Mouse (Mus musculus): ENCODE measurements around the gene Jph3. TPM values are rescaled to one million over a fixed set of nuclear protein-coding genes. Genes with fewer than 3 reads are reported as not detected.
A peak's percentile ranks its signal among the peaks of the same experiment; 100 is the strongest.

Jph3 gene
- polyA plus RNA-seq, 1 experiment from 2014 or later: 11.1 TPM

DNA sequence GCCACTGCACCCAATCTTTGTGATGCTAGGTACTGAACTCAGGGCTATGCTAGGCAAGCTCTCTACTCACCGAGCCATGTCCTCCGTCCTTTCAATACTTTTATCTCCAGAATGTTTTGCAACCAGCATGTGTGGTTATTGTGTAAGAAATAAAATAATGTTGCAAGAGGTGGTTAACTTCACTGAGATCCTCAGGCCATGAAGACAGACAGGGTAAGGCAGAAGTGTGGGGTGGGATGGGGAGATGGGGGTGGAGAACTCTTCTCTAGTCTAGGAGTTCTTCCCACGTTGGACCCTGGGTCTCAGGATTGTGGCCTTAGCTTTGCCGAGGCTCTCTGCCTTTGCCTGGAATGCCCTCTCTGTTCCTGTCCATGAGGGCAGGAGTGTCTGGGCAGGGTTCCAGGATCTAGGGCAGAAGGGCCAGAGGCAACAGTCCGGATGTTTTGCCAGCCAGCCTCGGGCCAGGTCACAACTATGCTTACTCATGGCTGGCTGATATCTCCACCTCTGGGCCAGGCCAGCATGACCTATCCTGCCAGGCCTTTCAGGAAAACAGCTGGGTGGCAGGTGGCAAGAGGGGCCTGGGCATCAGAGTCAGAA, 33.7 kb upstream of the Jph3 start:
- H3K4me1 ChIP-seq (replicated peaks; ENCODE audit: control insufficient read depth, insufficient read depth, low read length): peaks cover 5% of the 10 kb centered on the region
- WGBS: 87% methylated on average over 6 of the region's 6 CpGs
- no peak overlapping the region for H3K9ac ChIP-seq (ENCODE audit: low read depth, low read length)
- H3K27me3 ChIP-seq (ENCODE audit: control insufficient read depth, insufficient read depth, low read length): no peaks in the 10 kb centered on the region
- no peaks in the 10 kb centered on the region for H3K36me3 ChIP-seq (ENCODE audit: control insufficient read depth, insufficient read depth, low read length)
- no peaks in the 10 kb centered on the region for H3K9me3 ChIP-seq (ENCODE audit: control insufficient read depth, low read length)
- ATAC-seq (ENCODE audit: low FRiP score) (no peak), DNase-seq (ENCODE audit: low spot score) (no peak)
- no peak overlapping the region for H3K4me3 ChIP-seq (ENCODE audit: low read depth, low read length)
- H3K4me2 ChIP-seq (replicated peaks; ENCODE audit: low read depth, low read length): no peak overlapping the region
- H3K27ac ChIP-seq (ENCODE audit: low read depth, low read length): no peak overlapping the region

DNA sequence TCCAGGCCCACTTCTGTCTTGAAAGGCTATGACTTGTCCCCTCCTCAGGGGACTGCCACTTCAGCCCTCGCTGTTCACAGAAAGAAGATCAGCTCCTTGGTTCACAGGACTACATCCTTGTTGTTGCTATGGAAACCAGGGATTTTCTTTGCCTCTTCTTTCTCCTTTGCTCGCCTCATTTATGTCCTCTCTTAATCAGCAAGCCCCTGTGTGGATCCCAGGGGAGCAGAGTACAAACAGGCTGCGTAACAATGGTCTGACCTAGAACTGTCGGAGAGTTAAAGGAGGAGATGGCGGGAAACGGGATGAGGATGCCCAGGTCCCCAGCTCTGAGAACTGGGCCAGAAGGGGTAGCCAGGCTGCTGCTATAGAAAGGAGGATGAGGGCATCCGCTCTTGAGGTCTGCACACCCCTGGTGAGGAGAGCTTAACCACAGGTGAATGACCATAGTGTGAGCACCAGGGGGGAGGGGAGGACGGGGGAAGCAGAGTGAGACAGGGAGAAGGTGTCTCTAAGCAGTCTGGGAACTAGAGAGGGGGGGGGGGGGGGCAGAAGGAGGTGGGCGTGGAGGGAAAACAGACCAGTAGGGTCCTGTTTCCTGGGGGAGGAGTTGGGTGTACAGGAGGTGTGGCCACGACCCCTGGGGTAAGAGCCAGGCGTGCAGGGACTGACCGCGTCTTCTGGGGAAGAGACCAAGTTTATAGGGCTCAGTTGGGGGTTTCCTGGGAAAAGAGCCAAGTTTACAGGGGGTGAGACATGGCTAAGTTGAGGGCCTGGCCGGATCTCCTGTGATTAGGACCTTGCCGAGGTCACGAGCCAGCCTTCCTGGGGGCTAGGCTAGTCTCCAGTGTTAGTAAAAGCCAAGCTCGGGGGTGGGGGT, 31.4 kb upstream of the Jph3 start:
- no peaks in the 10 kb centered on the region for H3K27me3 ChIP-seq (ENCODE audit: control insufficient read depth, insufficient read depth, low read length)
- no peak overlapping the region for H3K27ac ChIP-seq (ENCODE audit: low read depth, low read length)
- H3K4me2 ChIP-seq (replicated peaks; ENCODE audit: low read depth, low read length): peak overlapping the region; percentile 21
- ATAC-seq (ENCODE audit: low FRiP score): peak; percentile 47; the same call in 1 of the 2 replicates
- H3K9ac ChIP-seq (ENCODE audit: low read depth, low read length): no peak overlapping the region
- DNase-seq (ENCODE audit: low spot score): peak; percentile 40
- 3% methylated on average over 16 of the region's 17 CpGs for WGBS
- no peaks in the 10 kb centered on the region for H3K36me3 ChIP-seq (ENCODE audit: control insufficient read depth, insufficient read depth, low read length)
- H3K4me3 ChIP-seq (ENCODE audit: low read depth, low read length): no peak overlapping the region
- peaks cover 5% of the 10 kb centered on the region for H3K4me1 ChIP-seq (replicated peaks; ENCODE audit: control insufficient read depth, insufficient read depth, low read length)
- no peaks in the 10 kb centered on the region for H3K9me3 ChIP-seq (ENCODE audit: control insufficient read depth, low read length)

DNA sequence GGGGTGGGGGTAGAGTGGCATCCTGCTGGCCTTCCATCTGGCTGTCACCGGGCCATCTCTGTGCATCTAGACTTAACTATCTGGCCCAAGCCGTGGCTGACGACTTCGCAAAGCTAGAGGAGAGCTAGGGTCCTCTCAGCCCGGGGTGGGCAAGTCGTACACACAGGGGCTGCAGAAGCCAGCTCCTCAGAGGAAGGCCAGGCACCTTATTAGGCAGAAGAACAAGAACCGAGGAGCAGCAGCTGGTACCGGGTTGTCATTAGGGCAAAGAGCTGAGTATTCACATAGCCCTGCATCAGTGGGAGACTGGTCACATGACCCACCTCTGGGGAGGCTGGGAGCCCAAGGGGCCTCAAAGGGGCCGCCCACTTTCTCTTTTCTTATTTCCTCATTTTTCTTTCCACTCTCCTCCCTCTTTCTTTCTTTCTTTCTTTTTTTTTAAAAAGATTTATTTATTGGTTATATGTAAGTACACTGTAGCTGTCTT, 30.8 kb upstream of the Jph3 start:
- no peak overlapping the region for H3K27ac ChIP-seq (ENCODE audit: low read depth, low read length)
- DNase-seq (ENCODE audit: low spot score): peak; percentile 24
- WGBS: 8% methylated on average over 9 of the region's 9 CpGs
- ATAC-seq (ENCODE audit: low FRiP score): peak; percentile 33; the same call in 1 of the 2 replicates
- no peaks in the 10 kb centered on the region for H3K27me3 ChIP-seq (ENCODE audit: control insufficient read depth, insufficient read depth, low read length)
- H3K9me3 ChIP-seq (ENCODE audit: control insufficient read depth, low read length): no peaks in the 10 kb centered on the region
- no peaks in the 10 kb centered on the region for H3K36me3 ChIP-seq (ENCODE audit: control insufficient read depth, insufficient read depth, low read length)
- H3K4me1 ChIP-seq (replicated peaks; ENCODE audit: control insufficient read depth, insufficient read depth, low read length): peaks cover 5% of the 10 kb centered on the region
- H3K4me3 ChIP-seq (ENCODE audit: low read depth, low read length): no peak overlapping the region
- peak overlapping the region; percentile 21 for H3K4me2 ChIP-seq (replicated peaks; ENCODE audit: low read depth, low read length)
- H3K9ac ChIP-seq (ENCODE audit: low read depth, low read length): no peak overlapping the region

DNA sequence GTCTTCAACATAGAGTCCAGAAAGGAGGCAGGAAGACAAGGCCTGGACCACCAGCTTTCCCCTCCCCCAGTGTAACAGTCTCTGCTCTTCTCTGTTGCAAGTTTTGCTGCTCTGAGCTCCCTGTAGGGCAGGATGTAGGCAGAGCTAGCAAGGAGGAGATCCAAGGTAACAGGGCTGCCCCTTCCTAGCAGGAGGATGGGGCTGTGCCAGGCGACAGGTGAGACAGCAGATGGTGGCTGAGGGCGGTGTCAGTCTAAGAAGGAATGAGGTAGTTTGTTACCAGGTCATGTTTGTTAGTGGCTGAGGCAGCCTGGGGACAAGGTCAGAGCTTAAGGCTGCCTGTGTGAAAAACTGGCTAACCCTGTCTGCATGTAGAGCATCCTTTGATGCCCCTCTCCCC, 29.5 kb upstream of the Jph3 start:
- Histone ChIP-seq H3K27ac (ENCODE audit: low read depth, low read length) (no peak overlapping the region), H3K27me3 (ENCODE audit: control insufficient read depth, insufficient read depth, low read length) (no peaks in the 10 kb centered on the region), H3K36me3 (ENCODE audit: control insufficient read depth, insufficient read depth, low read length) (no peaks in the 10 kb centered on the region), H3K4me2 (replicated peaks; ENCODE audit: low read depth, low read length) (no peak overlapping the region), H3K4me1 (replicated peaks; ENCODE audit: control insufficient read depth, insufficient read depth, low read length) (peaks cover 5% of the 10 kb centered on the region), H3K9me3 (ENCODE audit: control insufficient read depth, low read length) (no peaks in the 10 kb centered on the region), H3K4me3 (ENCODE audit: low read depth, low read length) (no peak overlapping the region), H3K9ac (ENCODE audit: low read depth, low read length) (no peak overlapping the region)
- ATAC-seq (ENCODE audit: low FRiP score): no peak
- 82% methylated on average over 2 of the region's 2 CpGs for WGBS
- no peak for DNase-seq (ENCODE audit: low spot score)

DNA sequence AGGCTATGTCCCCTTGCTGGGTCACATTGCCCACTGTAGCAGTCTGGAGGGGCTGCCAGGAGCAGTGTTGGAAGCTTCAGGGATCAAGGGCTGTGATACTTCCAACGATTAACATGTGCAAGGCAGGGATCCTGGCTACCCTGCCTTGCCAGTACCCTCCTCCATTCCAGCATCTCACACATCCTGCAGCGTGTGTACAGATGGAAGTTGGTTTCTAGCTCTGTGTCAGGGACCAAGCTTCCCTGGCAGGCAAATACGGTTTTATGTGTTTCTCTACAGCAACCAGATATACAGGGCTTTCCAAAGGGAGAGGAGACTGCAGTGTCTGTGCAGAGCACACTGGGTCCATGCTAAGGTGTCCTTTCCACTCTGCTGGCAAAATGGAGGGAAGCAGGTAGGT, 24.2 kb upstream of the Jph3 start:
- 68% methylated on average over 3 of the region's 3 CpGs for WGBS

DNA sequence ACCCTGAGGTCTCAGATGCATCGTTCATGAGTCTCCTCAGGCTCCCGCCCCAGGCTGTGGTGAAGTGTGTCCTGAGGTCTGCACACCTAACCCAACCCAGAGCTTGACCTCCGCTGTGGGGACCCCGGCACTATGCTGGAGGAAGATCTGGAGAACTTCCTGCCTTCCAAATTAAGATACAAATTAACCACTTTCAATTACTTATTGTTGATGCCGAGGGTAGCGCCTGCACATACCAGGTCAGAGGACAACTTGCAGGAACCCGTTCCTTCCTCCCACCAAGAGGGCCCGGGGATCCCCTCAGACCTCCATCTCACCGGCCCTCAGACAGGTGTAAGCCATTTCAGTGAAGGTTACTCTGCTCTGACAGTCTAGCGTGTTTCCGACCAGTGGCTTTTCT, 22.5 kb upstream of the Jph3 start:
- DNase-seq (ENCODE audit: low spot score) (no peak), ATAC-seq (ENCODE audit: low FRiP score) (no peak)
- no peaks in the 10 kb centered on the region for H3K27me3 ChIP-seq (ENCODE audit: control insufficient read depth, insufficient read depth, low read length)
- no peak overlapping the region for H3K9ac ChIP-seq (ENCODE audit: low read depth, low read length)
- WGBS: 91% methylated on average over 11 of the region's 11 CpGs
- no peak overlapping the region for H3K4me3 ChIP-seq (ENCODE audit: low read depth, low read length)
- no peak overlapping the region for H3K27ac ChIP-seq (ENCODE audit: low read depth, low read length)
- H3K36me3 ChIP-seq (ENCODE audit: control insufficient read depth, insufficient read depth, low read length): no peaks in the 10 kb centered on the region
- H3K4me1 ChIP-seq (replicated peaks; ENCODE audit: control insufficient read depth, insufficient read depth, low read length): no peaks in the 10 kb centered on the region
- H3K9me3 ChIP-seq (ENCODE audit: control insufficient read depth, low read length): no peaks in the 10 kb centered on the region
- no peak overlapping the region for H3K4me2 ChIP-seq (replicated peaks; ENCODE audit: low read depth, low read length)

More for the DNA sequence above, 24.2 kb upstream of the Jph3 start:
- H3K4me3 ChIP-seq (ENCODE audit: low read depth, low read length): no peak overlapping the region
- no peak overlapping the region for H3K27ac ChIP-seq (ENCODE audit: low read depth, low read length)
- H3K9ac ChIP-seq (ENCODE audit: low read depth, low read length): no peak overlapping the region
- DNase-seq (ENCODE audit: low spot score) (no peak), ATAC-seq (ENCODE audit: low FRiP score) (no peak)
- H3K4me1 ChIP-seq (replicated peaks; ENCODE audit: control insufficient read depth, insufficient read depth, low read length): no peaks in the 10 kb centered on the region
- no peak overlapping the region for H3K4me2 ChIP-seq (replicated peaks; ENCODE audit: low read depth, low read length)
- H3K9me3 ChIP-seq (ENCODE audit: control insufficient read depth, low read length): no peaks in the 10 kb centered on the region
- H3K27me3 ChIP-seq (ENCODE audit: control insufficient read depth, insufficient read depth, low read length): no peaks in the 10 kb centered on the region
- no peaks in the 10 kb centered on the region for H3K36me3 ChIP-seq (ENCODE audit: control insufficient read depth, insufficient read depth, low read length)

DNA sequence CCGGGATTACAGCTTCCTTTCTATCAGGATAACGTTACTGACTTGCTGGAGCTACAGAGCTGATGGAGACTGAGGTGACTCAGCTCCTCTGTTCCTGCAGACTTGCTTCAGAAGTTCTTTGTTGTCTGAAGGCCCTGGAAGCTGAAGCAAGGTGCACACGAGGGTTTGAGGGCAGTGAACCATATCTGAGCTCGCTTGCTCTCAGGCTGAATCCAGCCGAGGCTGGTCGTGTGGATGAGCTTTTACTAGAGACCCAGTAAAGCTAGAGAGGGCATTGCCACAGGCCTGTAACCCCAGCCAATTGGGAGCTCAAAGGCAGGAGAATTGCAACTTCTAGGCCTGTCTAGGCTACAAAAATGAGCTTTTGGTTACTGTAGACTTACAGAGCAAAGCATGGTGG, 21.0 kb upstream of the Jph3 start:
- H3K27ac ChIP-seq (ENCODE audit: low read depth, low read length): no peak overlapping the region
- no peaks in the 10 kb centered on the region for H3K36me3 ChIP-seq (ENCODE audit: control insufficient read depth, insufficient read depth, low read length)
- H3K4me1 ChIP-seq (replicated peaks; ENCODE audit: control insufficient read depth, insufficient read depth, low read length): no peaks in the 10 kb centered on the region
- no peaks in the 10 kb centered on the region for H3K9me3 ChIP-seq (ENCODE audit: control insufficient read depth, low read length)
- H3K27me3 ChIP-seq (ENCODE audit: control insufficient read depth, insufficient read depth, low read length): no peaks in the 10 kb centered on the region
- no peak overlapping the region for H3K9ac ChIP-seq (ENCODE audit: low read depth, low read length)
- WGBS: 58% methylated on average over 6 of the region's 6 CpGs
- DNase-seq (ENCODE audit: low spot score) (no peak), ATAC-seq (ENCODE audit: low FRiP score) (no peak)
- no peak overlapping the region for H3K4me3 ChIP-seq (ENCODE audit: low read depth, low read length)
- no peak overlapping the region for H3K4me2 ChIP-seq (replicated peaks; ENCODE audit: low read depth, low read length)

DNA sequence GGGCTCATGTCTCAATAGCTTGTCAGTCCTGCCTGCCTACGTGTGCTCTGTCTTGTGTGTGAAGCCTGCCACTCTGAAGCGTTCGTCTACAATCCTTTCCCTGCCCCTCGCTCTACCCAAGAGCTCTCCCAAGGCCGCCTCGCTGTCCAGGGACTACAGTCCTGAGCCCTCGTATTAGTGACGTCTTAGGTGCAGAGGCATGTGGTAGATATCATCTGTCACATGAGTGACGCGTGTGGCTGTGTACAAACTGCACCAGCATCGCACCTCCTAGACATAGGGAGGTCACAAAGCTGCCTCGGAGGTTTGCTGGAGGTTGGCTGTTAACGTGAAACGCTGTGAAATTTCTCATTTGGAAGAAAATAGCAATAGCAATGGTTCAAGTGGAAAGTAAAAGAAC, 11.9 kb upstream of the Jph3 start:
- H3K9ac ChIP-seq (ENCODE audit: low read depth, low read length): peak overlapping the region; percentile 15; the same call in 1 of the 2 replicates
- ATAC-seq (ENCODE audit: low FRiP score): peak; percentile 72

More for the DNA sequence above, 11.9 kb upstream of the Jph3 start:
- no peaks in the 10 kb centered on the region for H3K36me3 ChIP-seq (ENCODE audit: control insufficient read depth, insufficient read depth, low read length)
- H3K4me2 ChIP-seq (replicated peaks; ENCODE audit: low read depth, low read length): peak overlapping the region; percentile 25
- no peaks in the 10 kb centered on the region for H3K9me3 ChIP-seq (ENCODE audit: control insufficient read depth, low read length)
- no peak for DNase-seq (ENCODE audit: low spot score)
- 48% methylated on average over 14 of the region's 14 CpGs for WGBS
- no peaks in the 10 kb centered on the region for H3K27me3 ChIP-seq (ENCODE audit: control insufficient read depth, insufficient read depth, low read length)
- no peak overlapping the region for H3K27ac ChIP-seq (ENCODE audit: low read depth, low read length)
- no peak overlapping the region for H3K4me3 ChIP-seq (ENCODE audit: low read depth, low read length)
- H3K4me1 ChIP-seq (replicated peaks; ENCODE audit: control insufficient read depth, insufficient read depth, low read length): peaks cover 3% of the 10 kb centered on the region; the same call in 1 of the 2 replicates
